Mouse (Mus musculus) lung, embryonic 14.5 days (tissue): ENCODE measurements around the gene Gm30191. TPM values are rescaled to one million over a fixed set of nuclear protein-coding genes. Genes with fewer than 3 reads are reported as not detected.

ENCODE experiments used
- ATAC-seq: fragments of 200-750 bp; cut with Nextera tagmentation; 2 replicates; pipeline ENCODE4 v1.8.0; 2017; ENCODE audit warnings: mild to moderate bottlenecking, moderate TSS enrichment, moderate library complexity; ENCODE audit not compliant: insufficient read depth
- DNase-seq: peaks from one replicate; pipeline ENCODE4 v3.0.0-alpha.2; 2015
- H3K27ac ChIP-seq: fragments of 300-500 bp; sonication (generic); 2 replicates; pipeline ENCODE4 v1.5.1; 2014; ENCODE audit warnings: low read depth, mild to moderate bottlenecking, moderate library complexity
- H3K27me3 ChIP-seq: fragments of 300-500 bp; sonication (generic); 2 replicates; pipeline ENCODE4 v1.6.1; 2014; ENCODE audit warnings: low read length, control low read depth; ENCODE audit not compliant: insufficient read depth
- H3K36me3 ChIP-seq: fragments of 300-500 bp; sonication (generic); 2 replicates; pipeline ENCODE4 v1.6.1; 2014; ENCODE audit warnings: control low read depth; ENCODE audit not compliant: insufficient read depth
- H3K4me1 ChIP-seq: fragments of 300-500 bp; sonication (generic); 2 replicates; pipeline ENCODE4 v1.6.1; 2014; ENCODE audit warnings: antibody characterized with exemption, control low read depth; ENCODE audit not compliant: insufficient read depth
- H3K4me2 ChIP-seq: fragments of 300-500 bp; sonication (generic); 2 replicates; pipeline ENCODE4 v1.6.1; 2014; ENCODE audit warnings: mild to moderate bottlenecking
- H3K4me3 ChIP-seq: fragments of 300-500 bp; sonication (generic); 2 replicates; pipeline ENCODE4 v1.5.1; 2014; ENCODE audit warnings: low read depth, low read length
- H3K9ac ChIP-seq: fragments of 300-500 bp; sonication (generic); 2 replicates; pipeline ENCODE4 v1.6.1; 2014
- H3K9me3 ChIP-seq: fragments of 300-500 bp; sonication (generic); 2 replicates; pipeline ENCODE4 v1.6.1; 2016; ENCODE audit warnings: low read depth, low read length, control low read depth
- CTCF ChIP-seq: IDR thresholded peaks from 2 replicates; pipeline ENCODE4 v1.5.1; 2016; ENCODE audit warnings: antibody characterized with exemption, low read depth
- WGBS: fragments of 180-500 bp; shearing (Covaris S2); extraction: QIAGEN DNeasy Blood & Tissue Kit; methylation state at CpG from one replicate; pipeline ENCODE4 v1.1.7; 2014; 5-methylcytosine and 5-hydroxymethylcytosine counted together
- polyA plus RNA-seq: library from polyadenylated mRNA; unstranded; fragments of >200 nt; fragmentation: Nextera tagmentation; extraction: Ambion mirVana; gene quantifications from 2 replicates; pipeline ENCODE4 v1.2.1, GENCODE M21; 2014

The Gm30191 gene
- polyA plus RNA-seq, 1 experiment from 2014 or later: not detected

- WGBS: 21% methylated on average over 8 of the region's 8 CpGs
- no peaks in the 10 kb centered on the region for H3K4me1 ChIP-seq
- TF ChIP-seq CTCF: no peak
- 0 out of 2 replicates have a peak, but pooled peaks cover 3% of the 10 kb centered on the region for H3K36me3 ChIP-seq
- no peaks in the 10 kb centered on the region; the same call in 1 of the 2 replicates for H3K27me3 ChIP-seq
- no peak overlapping the region for H3K27ac ChIP-seq
- no peak for ATAC-seq
- DNase-seq: no peak
- H3K9me3 ChIP-seq: no peaks in the 10 kb centered on the region
- H3K9ac ChIP-seq: no peak overlapping the region
- no peak overlapping the region for H3K4me2 ChIP-seq
- H3K4me3 ChIP-seq: no peak overlapping the region
Observed at GRCm38 (mm10) chr4:134230431-134230830, 16.3 kb upstream of the Gm30191 start.

GRCm38 (mm10) chr4:134234876-134235275, 11.9 kb upstream of the Gm30191 start:
- no peak overlapping the region for H3K27ac ChIP-seq
- DNase-seq (no peak), ATAC-seq (no peak)
- no peak overlapping the region for H3K4me3 ChIP-seq
- 73% methylated on average over 5 of the region's 5 CpGs for WGBS
- H3K27me3 ChIP-seq: no peaks in the 10 kb centered on the region; the same call in 1 of the 2 replicates
- no peaks in the 10 kb centered on the region for H3K9me3 ChIP-seq
- H3K4me2 ChIP-seq: no peak overlapping the region
- no peak overlapping the region for H3K9ac ChIP-seq
- 0 out of 2 replicates have a peak, but pooled peaks cover 3% of the 10 kb centered on the region for H3K36me3 ChIP-seq
- TF ChIP-seq CTCF: no peak
- H3K4me1 ChIP-seq: no peaks in the 10 kb centered on the region

GRCm38 (mm10) chr4:134237582-134238278, 9.0 kb upstream of the Gm30191 start:
- TF ChIP-seq CTCF: no peak
- 11% methylated on average over 19 of the region's 19 CpGs for WGBS

GRCm38 (mm10) chr4:134238279-134238651, 8.5 kb upstream of the Gm30191 start, which contains the start of gene Cnksr1:
Gene Cnksr1, minus strand, starts transcription at chr4:134238399.
- DNase-seq (peak; percentile 83), ATAC-seq (peak; percentile 89)
- H3K9ac ChIP-seq: peak within 1 kb of the TSS; percentile 43
- no peaks in the 10 kb centered on the region for H3K4me1 ChIP-seq
- WGBS: 2% methylated on average over 18 of the region's 18 CpGs
- no peaks in the 10 kb centered on the region; the same call in 1 of the 2 replicates for H3K27me3 ChIP-seq
- no peaks in the 10 kb centered on the region for H3K36me3 ChIP-seq
- peak within 1 kb of the TSS; percentile 46; the same call in 1 of the 2 replicates for H3K27ac ChIP-seq
- H3K4me3 ChIP-seq: peak within 1 kb of the TSS; percentile 39
- TF ChIP-seq CTCF: no peak
- H3K4me2 ChIP-seq: peak within 1 kb of the TSS; percentile 56
- H3K9me3 ChIP-seq: no peaks in the 10 kb centered on the region

More at GRCm38 (mm10) chr4:134237582-134238278, 9.0 kb upstream of the Gm30191 start:
- no peaks in the 10 kb centered on the region; the same call in 1 of the 2 replicates for H3K27me3 ChIP-seq
- DNase-seq: no peak
- H3K36me3 ChIP-seq: no peaks in the 10 kb centered on the region
- peak overlapping the region; percentile 43 for H3K9ac ChIP-seq
- H3K4me3 ChIP-seq: peak overlapping the region; percentile 39
- ATAC-seq: peak; percentile 50; the same call in 1 of the 2 replicates
- H3K4me1 ChIP-seq: no peaks in the 10 kb centered on the region
- peak overlapping the region; percentile 56 for H3K4me2 ChIP-seq
- H3K27ac ChIP-seq: peak overlapping the region; percentile 46; the same call in 1 of the 2 replicates
- H3K9me3 ChIP-seq: no peaks in the 10 kb centered on the region

GRCm38 (mm10) chr4:134238686-134239085, 8.0 kb upstream of the Gm30191 start:
- no peaks in the 10 kb centered on the region for H3K36me3 ChIP-seq
- TF ChIP-seq CTCF: no peak
- no peak overlapping the region for H3K9ac ChIP-seq
- no peak for DNase-seq
- H3K27me3 ChIP-seq: no peaks in the 10 kb centered on the region; the same call in 1 of the 2 replicates
- 10% methylated on average over 10 of the region's 10 CpGs for WGBS
- ATAC-seq: no peak; the same call in 1 of the 2 replicates
- peak overlapping the region; percentile 56 for H3K4me2 ChIP-seq
- no peak overlapping the region for H3K27ac ChIP-seq
- no peaks in the 10 kb centered on the region for H3K9me3 ChIP-seq
- peak overlapping the region; percentile 39 for H3K4me3 ChIP-seq
- H3K4me1 ChIP-seq: no peaks in the 10 kb centered on the region

- 89% methylated on average over 17 of the region's 17 CpGs for WGBS
- H3K4me2 ChIP-seq: peak within 1 kb of the TSS; percentile 93
- H3K9me3 ChIP-seq: no peaks in the 10 kb centered on the region
- H3K9ac ChIP-seq: no peak within 1 kb of the TSS
- H3K4me3 ChIP-seq: peak within 1 kb of the TSS; percentile 84
- peaks cover 14% of the 10 kb centered on the region for H3K27me3 ChIP-seq
- H3K27ac ChIP-seq: no peak within 1 kb of the TSS
- H3K4me1 ChIP-seq: peaks cover 7% of the 10 kb centered on the region
- no peak for TF ChIP-seq CTCF
- H3K36me3 ChIP-seq: no peaks in the 10 kb centered on the region
- ATAC-seq (no peak), DNase-seq (no peak)
Observed at GRCm38 (mm10) chr4:134243516-134244250, 3.1 kb upstream of the Gm30191 start, which contains the start of gene E130218I03Rik. Gene E130218I03Rik, plus strand, starts transcription at chr4:134243662.
